Mouse (Mus musculus): Measurements from ENCODE around the gene Hist1h2ag. TPM values are rescaled to one million over a fixed set of nuclear protein-coding genes. Genes with fewer than 3 reads are reported as not detected.

Hist1h2ag gene
- polyA plus RNA-seq, 1 experiment from 2014 or later: 33.8 TPM

- Histone ChIP-seq H3K4me2 (ENCODE audit: low read length) (peak overlapping the region; percentile 79), H3K36me3 (ENCODE audit: insufficient read depth, low read length) (no peaks in the 10 kb centered on the region), H3K27ac (no peak overlapping the region), H3K9me3 (replicated peaks; ENCODE audit: low read length) (no peaks in the 10 kb centered on the region), H3K9ac (ENCODE audit: low read depth, low read length) (0 out of 2 replicates have a peak overlapping the region, but pooled peaks have one; percentile 19), H3K27me3 (ENCODE audit: insufficient read depth, low read length) (peaks cover 89% of the 10 kb centered on the region), H3K4me3 (replicated peaks; ENCODE audit: low read depth, low read length) (peak overlapping the region; percentile 46), H3K4me1 (replicated peaks; ENCODE audit: insufficient read depth, low read length) (peaks cover 9% of the 10 kb centered on the region)
- WGBS: 5% methylated on average over 18 of the region's 18 CpGs
- DNase-seq (ENCODE audit: low spot score): no peak
- no peak for TF ChIP-seq CTCF (IDR thresholded peaks at IDR 0.05; ENCODE audit: low read depth)
- no peak for ATAC-seq (replicated peaks; ENCODE audit: low FRiP score, low read depth)
Measured at GRCm38 (mm10) chr13:22007121-22007510, 35.6 kb downstream of the Hist1h2ag start.

- Histone ChIP-seq H3K9ac (ENCODE audit: low read depth, low read length) (peak overlapping the region; percentile 19; the same call in 1 of the 2 replicates), H3K9me3 (replicated peaks; ENCODE audit: low read length) (no peaks in the 10 kb centered on the region), H3K27ac (no peak overlapping the region), H3K27me3 (ENCODE audit: insufficient read depth, low read length) (peaks cover 91% of the 10 kb centered on the region), H3K4me1 (replicated peaks; ENCODE audit: insufficient read depth, low read length) (peaks cover 9% of the 10 kb centered on the region), H3K36me3 (ENCODE audit: insufficient read depth, low read length) (no peaks in the 10 kb centered on the region), H3K4me2 (ENCODE audit: low read length) (peak overlapping the region; percentile 79), H3K4me3 (replicated peaks; ENCODE audit: low read depth, low read length) (peak overlapping the region; percentile 46)
- under 1% methylated on average over 38 of the region's 38 CpGs for WGBS
- peak; percentile 18; the same call in 1 of the 2 replicates for TF ChIP-seq CTCF (IDR thresholded peaks at IDR 0.05; ENCODE audit: low read depth)
- ATAC-seq (replicated peaks; ENCODE audit: low FRiP score, low read depth) (peak; percentile 87), DNase-seq (ENCODE audit: low spot score) (peak; percentile 69)
Measured at GRCm38 (mm10) chr13:22006334-22007120, 36.2 kb downstream of the Hist1h2ag start.

GRCm38 (mm10) chr13:22005605-22006333 is 37.0 kb downstream of the Hist1h2ag start:
- H3K4me2 ChIP-seq (ENCODE audit: low read length): peak overlapping the region; percentile 79
- H3K4me3 ChIP-seq (replicated peaks; ENCODE audit: low read depth, low read length): peak overlapping the region; percentile 46
- ATAC-seq (replicated peaks; ENCODE audit: low FRiP score, low read depth): peak; percentile 71; the same call in 1 of the 2 replicates
- no peaks in the 10 kb centered on the region for H3K36me3 ChIP-seq (ENCODE audit: insufficient read depth, low read length)
- no peak overlapping the region for H3K27ac ChIP-seq
- no peaks in the 10 kb centered on the region for H3K9me3 ChIP-seq (replicated peaks; ENCODE audit: low read length)
- 1% methylated on average over 45 of the region's 45 CpGs for WGBS
- H3K27me3 ChIP-seq (ENCODE audit: insufficient read depth, low read length): peaks cover 94% of the 10 kb centered on the region
- H3K4me1 ChIP-seq (replicated peaks; ENCODE audit: insufficient read depth, low read length): peaks cover 9% of the 10 kb centered on the region
- TF ChIP-seq CTCF (IDR thresholded peaks at IDR 0.05; ENCODE audit: low read depth): no peak
- H3K9ac ChIP-seq (ENCODE audit: low read depth, low read length): peak overlapping the region; percentile 19
- DNase-seq (ENCODE audit: low spot score): peak; percentile 50

DNA sequence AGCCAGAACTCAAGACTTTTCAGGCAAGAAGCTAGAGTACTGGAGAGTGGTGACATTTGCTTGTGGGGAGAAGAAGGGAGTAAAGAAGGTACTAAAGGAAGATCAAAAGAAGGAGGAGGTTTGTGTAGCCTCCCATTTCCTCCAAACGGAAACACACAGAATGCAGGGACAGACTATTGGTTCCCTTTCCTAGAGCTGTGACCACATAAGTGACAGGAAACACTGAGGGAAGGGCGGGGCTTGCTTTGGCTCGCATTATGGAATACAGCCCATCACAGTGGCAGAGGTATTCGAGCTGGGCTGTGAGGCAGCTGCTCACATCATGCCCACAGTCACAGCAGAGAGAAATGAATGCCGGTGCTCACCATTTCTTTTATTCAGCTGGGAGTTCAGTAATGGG is 40.9 kb downstream of the Hist1h2ag start:
- ATAC-seq (replicated peaks; ENCODE audit: low FRiP score, low read depth) (no peak), DNase-seq (ENCODE audit: low spot score) (no peak)
- H3K4me3 ChIP-seq (replicated peaks; ENCODE audit: low read depth, low read length): no peak overlapping the region
- H3K9ac ChIP-seq (ENCODE audit: low read depth, low read length): no peak overlapping the region
- H3K9me3 ChIP-seq (replicated peaks; ENCODE audit: low read length): no peaks in the 10 kb centered on the region
- H3K27me3 ChIP-seq (ENCODE audit: insufficient read depth, low read length): peaks cover 93% of the 10 kb centered on the region
- WGBS: 17% methylated on average over 5 of the region's 5 CpGs
- no peak for TF ChIP-seq CTCF (IDR thresholded peaks at IDR 0.05; ENCODE audit: low read depth)
- H3K4me2 ChIP-seq (ENCODE audit: low read length): no peak overlapping the region
- no peak overlapping the region for H3K27ac ChIP-seq
- peaks cover 12% of the 10 kb centered on the region for H3K4me1 ChIP-seq (replicated peaks; ENCODE audit: insufficient read depth, low read length)
- no peaks in the 10 kb centered on the region for H3K36me3 ChIP-seq (ENCODE audit: insufficient read depth, low read length)

GRCm38 (mm10) chr13:22001346-22001745 is 41.4 kb downstream of the Hist1h2ag start:
- 54% methylated on average over 2 of the region's 2 CpGs for WGBS
- TF ChIP-seq CTCF (IDR thresholded peaks at IDR 0.05; ENCODE audit: low read depth): no peak
- Histone ChIP-seq H3K36me3 (ENCODE audit: insufficient read depth, low read length) (no peaks in the 10 kb centered on the region), H3K9ac (ENCODE audit: low read depth, low read length) (no peak overlapping the region), H3K4me1 (replicated peaks; ENCODE audit: insufficient read depth, low read length) (0 out of 2 replicates have a peak, but pooled peaks cover 10% of the 10 kb centered on the region), H3K4me2 (ENCODE audit: low read length) (no peak overlapping the region), H3K9me3 (replicated peaks; ENCODE audit: low read length) (no peaks in the 10 kb centered on the region), H3K27ac (no peak overlapping the region), H3K27me3 (ENCODE audit: insufficient read depth, low read length) (peaks cover 93% of the 10 kb centered on the region), H3K4me3 (replicated peaks; ENCODE audit: low read depth, low read length) (no peak overlapping the region)
- ATAC-seq (replicated peaks; ENCODE audit: low FRiP score, low read depth) (no peak), DNase-seq (ENCODE audit: low spot score) (no peak)

GRCm38 (mm10) chr13:21999147-21999546 is 43.6 kb downstream of the Hist1h2ag start:
- Histone ChIP-seq H3K9me3 (replicated peaks; ENCODE audit: low read length) (no peaks in the 10 kb centered on the region), H3K36me3 (ENCODE audit: insufficient read depth, low read length) (no peaks in the 10 kb centered on the region), H3K4me2 (ENCODE audit: low read length) (no peak overlapping the region), H3K4me3 (replicated peaks; ENCODE audit: low read depth, low read length) (no peak overlapping the region), H3K4me1 (replicated peaks; ENCODE audit: insufficient read depth, low read length) (0 out of 2 replicates have a peak, but pooled peaks cover 9% of the 10 kb centered on the region), H3K27ac (no peak overlapping the region), H3K27me3 (ENCODE audit: insufficient read depth, low read length) (peaks cover 96% of the 10 kb centered on the region), H3K9ac (ENCODE audit: low read depth, low read length) (no peak overlapping the region)
- no peak for ATAC-seq (replicated peaks; ENCODE audit: low FRiP score, low read depth)
- whole genome bisulfite sequencing: 34% methylated on average over 4 of the region's 4 CpGs
- no peak for TF ChIP-seq CTCF (IDR thresholded peaks at IDR 0.05; ENCODE audit: low read depth)
- no peak for DNase-seq (ENCODE audit: low spot score)

Measured in kidney, postnatal 0 days (tissue).